Mouse (Mus musculus) liver, embryonic 11.5 days (tissue): ENCODE results near the gene Nfix. TPM values are rescaled to one million over a fixed set of nuclear protein-coding genes. Genes with fewer than 3 reads are reported as not detected.
A peak's percentile ranks its signal among the peaks of the same experiment; 100 is the strongest.

Experiments
- ATAC-seq: fragments of 200-750 bp; cut with Nextera tagmentation; replicated peaks from 2 replicates; pipeline ENCODE4 v1.8.0; 2017; ENCODE audit warnings: moderate number of reproducible peaks, mild to moderate bottlenecking, moderate TSS enrichment, moderate library complexity; ENCODE audit not compliant: low FRiP score
- DNase-seq: peaks from one replicate; pipeline ENCODE4 v3.0.0-alpha.2; 2017; ENCODE audit warnings: low spot score
- H3K27ac ChIP-seq: fragments of 300-500 bp; sonication (generic); 2 replicates; pipeline ENCODE4 v1.5.1; 2014; ENCODE audit warnings: mild to moderate bottlenecking, low read depth, low read length, control low read depth
- H3K27me3 ChIP-seq: fragments of 300-500 bp; sonication (generic); replicated peaks from 2 replicates; pipeline ENCODE4 v1.6.1; 2014; ENCODE audit warnings: low read length, mixed read lengths; ENCODE audit not compliant: control insufficient read depth, insufficient read depth
- H3K36me3 ChIP-seq: fragments of 300-500 bp; sonication (generic); 2 replicates; pipeline ENCODE4 v1.6.1; 2014; ENCODE audit warnings: mild to moderate bottlenecking, low read length, moderate library complexity, mixed read lengths; ENCODE audit not compliant: control insufficient read depth, insufficient read depth
- H3K4me1 ChIP-seq: fragments of 300-500 bp; sonication (generic); replicated peaks from 2 replicates; pipeline ENCODE4 v1.6.1; 2014; ENCODE audit warnings: low read length, mixed read lengths; ENCODE audit not compliant: control insufficient read depth, insufficient read depth
- H3K4me2 ChIP-seq: fragments of 300-500 bp; sonication (generic); 2 replicates; pipeline ENCODE4 v1.6.1; 2014; ENCODE audit warnings: mild to moderate bottlenecking, control low read depth, moderate library complexity
- H3K4me3 ChIP-seq: fragments of 300-500 bp; sonication (generic); 2 replicates; pipeline ENCODE4 v1.5.1; 2014; ENCODE audit warnings: low read depth, low read length, control low read depth
- H3K9ac ChIP-seq: fragments of 300-500 bp; sonication (generic); 2 replicates; pipeline ENCODE4 v1.6.1; 2014; ENCODE audit warnings: low read depth, low read length, control low read depth
- H3K9me3 ChIP-seq: fragments of 300-500 bp; sonication (generic); 2 replicates; pipeline ENCODE4 v1.6.1; 2016; ENCODE audit warnings: low read length, inconsistent platforms, mixed read lengths; ENCODE audit not compliant: control insufficient read depth
- WGBS: fragments of 180-500 bp; shearing (Covaris S2); extraction: QIAGEN DNeasy Blood & Tissue Kit; methylation state at CpG from one replicate; pipeline ENCODE4 v1.1.7; 2014; 5-methylcytosine and 5-hydroxymethylcytosine counted together
- polyA plus RNA-seq: library from polyadenylated mRNA; unstranded; fragments of >200 nt; fragmentation: Nextera tagmentation; extraction: Ambion mirVana; gene quantifications from 2 replicates; pipeline ENCODE4 v1.2.1, GENCODE M21; 2014

The Nfix gene
- polyA plus RNA-seq, 1 experiment from 2014 or later = 7.1 TPM

- H3K36me3 ChIP-seq = peaks cover 59% of the 10 kb centered on the region
- DNase-seq (peak; percentile 91), ATAC-seq (peak; percentile 88)
- H3K4me2 ChIP-seq = peak within 1 kb of the TSS; percentile 67
- WGBS = under 1% methylated on average over 55 of the region's 55 CpGs
- peak within 1 kb of the TSS; percentile 94 for H3K9ac ChIP-seq
- no peaks in the 10 kb centered on the region for H3K27me3 ChIP-seq
- peak within 1 kb of the TSS; percentile 97 for H3K27ac ChIP-seq
- H3K4me1 ChIP-seq = peaks cover 45% of the 10 kb centered on the region
- H3K4me3 ChIP-seq = peak within 1 kb of the TSS; percentile 95
- no peaks in the 10 kb centered on the region for H3K9me3 ChIP-seq
Observed at GRCm38 (mm10) chr8:84840248-84840999, 40.3 kb upstream of the Nfix start, which contains the start of gene Rad23a. TSS of gene Rad23a (minus strand) at chr8:84840665.

- H3K4me1 ChIP-seq = peaks cover 42% of the 10 kb centered on the region
- peak overlapping the region; percentile 95 for H3K4me3 ChIP-seq
- H3K4me2 ChIP-seq = peak overlapping the region; percentile 67
- H3K9me3 ChIP-seq = no peaks in the 10 kb centered on the region
- H3K27me3 ChIP-seq = no peaks in the 10 kb centered on the region
- peak overlapping the region; percentile 94 for H3K9ac ChIP-seq
- no peak for ATAC-seq
- H3K27ac ChIP-seq = peak overlapping the region; percentile 97
- H3K36me3 ChIP-seq = peaks cover 60% of the 10 kb centered on the region
- WGBS = 4% methylated on average over 7 of the region's 7 CpGs
- no peak for DNase-seq
Observed at GRCm38 (mm10) chr8:84839875-84840247, 39.7 kb upstream of the Nfix start.

GRCm38 (mm10) chr8:84839411-84839810 is 39.3 kb upstream of the Nfix start:
- ATAC-seq = no peak
- H3K36me3 ChIP-seq = peaks cover 60% of the 10 kb centered on the region
- H3K9me3 ChIP-seq = no peaks in the 10 kb centered on the region
- H3K27ac ChIP-seq = peak overlapping the region; percentile 97
- H3K9ac ChIP-seq = peak overlapping the region; percentile 94
- WGBS = 89% methylated on average over 2 of the region's 2 CpGs
- no peaks in the 10 kb centered on the region for H3K27me3 ChIP-seq
- H3K4me1 ChIP-seq = peaks cover 42% of the 10 kb centered on the region
- H3K4me2 ChIP-seq = peak overlapping the region; percentile 67
- no peak for DNase-seq
- peak overlapping the region; percentile 95 for H3K4me3 ChIP-seq

- peak overlapping the region; percentile 67 for H3K4me2 ChIP-seq
- H3K27me3 ChIP-seq = no peaks in the 10 kb centered on the region
- no peaks in the 10 kb centered on the region for H3K9me3 ChIP-seq
- peak overlapping the region; percentile 41 for H3K9ac ChIP-seq
- ATAC-seq (peak; percentile 83), DNase-seq (no peak)
- peaks cover 55% of the 10 kb centered on the region for H3K36me3 ChIP-seq
- H3K4me1 ChIP-seq = peaks cover 45% of the 10 kb centered on the region
- peak overlapping the region; percentile 34 for H3K4me3 ChIP-seq
- peak overlapping the region; percentile 97 for H3K27ac ChIP-seq
- WGBS = 64% methylated on average over 5 of the region's 5 CpGs
Observed at GRCm38 (mm10) chr8:84838513-84838912, 38.4 kb upstream of the Nfix start.

GRCm38 (mm10) chr8:84837912-84838470 is 37.8 kb upstream of the Nfix start:
- ATAC-seq (no peak; the same call in 1 of the 2 replicates), DNase-seq (no peak)
- Histone ChIP-seq H3K36me3 (peaks cover 50% of the 10 kb centered on the region), H3K4me2 (peak overlapping the region; percentile 67), H3K27me3 (no peaks in the 10 kb centered on the region), H3K9ac (peak overlapping the region; percentile 41), H3K27ac (peak overlapping the region; percentile 54), H3K4me3 (peak overlapping the region; percentile 34), H3K4me1 (peaks cover 50% of the 10 kb centered on the region), H3K9me3 (no peaks in the 10 kb centered on the region)
- WGBS = 79% methylated on average over 15 of the region's 15 CpGs

- H3K4me3 ChIP-seq = peak overlapping the region; percentile 34
Observed at GRCm38 (mm10) chr8:84837149-84837911, 37.2 kb upstream of the Nfix start.

GRCm38 (mm10) chr8:84834866-84835855 is 35.0 kb upstream of the Nfix start:
- H3K27me3 ChIP-seq = no peaks in the 10 kb centered on the region
- H3K4me3 ChIP-seq = no peak overlapping the region
- DNase-seq (no peak), ATAC-seq (no peak)
- H3K27ac ChIP-seq = 0 out of 2 replicates have a peak overlapping the region, but pooled peaks have one; percentile 3
- H3K9ac ChIP-seq = no peak overlapping the region
- H3K36me3 ChIP-seq = peaks cover 32% of the 10 kb centered on the region
- no peak overlapping the region for H3K4me2 ChIP-seq
- no peaks in the 10 kb centered on the region for H3K9me3 ChIP-seq
- peaks cover 44% of the 10 kb centered on the region for H3K4me1 ChIP-seq
- 72% methylated on average over 10 of the region's 10 CpGs for WGBS

More at GRCm38 (mm10) chr8:84837149-84837911, 37.2 kb upstream of the Nfix start:
- peak overlapping the region; percentile 67 for H3K4me2 ChIP-seq
- H3K4me1 ChIP-seq = peaks cover 47% of the 10 kb centered on the region
- H3K27ac ChIP-seq = peak overlapping the region; percentile 54
- peak overlapping the region; percentile 41 for H3K9ac ChIP-seq
- 68% methylated on average over 8 of the region's 8 CpGs for WGBS
- DNase-seq (no peak), ATAC-seq (no peak)
- H3K27me3 ChIP-seq = no peaks in the 10 kb centered on the region
- peaks cover 44% of the 10 kb centered on the region for H3K36me3 ChIP-seq
- no peaks in the 10 kb centered on the region for H3K9me3 ChIP-seq
